Mouse (Mus musculus): ENCODE results near the gene Scgb2b15.
"Not testable (repeated sequence)": the region's sequence is repeated elsewhere in the genome, so short reads cannot be mapped to it uniquely, and the experiment has no call there.

Scgb2b15 gene

DNA sequence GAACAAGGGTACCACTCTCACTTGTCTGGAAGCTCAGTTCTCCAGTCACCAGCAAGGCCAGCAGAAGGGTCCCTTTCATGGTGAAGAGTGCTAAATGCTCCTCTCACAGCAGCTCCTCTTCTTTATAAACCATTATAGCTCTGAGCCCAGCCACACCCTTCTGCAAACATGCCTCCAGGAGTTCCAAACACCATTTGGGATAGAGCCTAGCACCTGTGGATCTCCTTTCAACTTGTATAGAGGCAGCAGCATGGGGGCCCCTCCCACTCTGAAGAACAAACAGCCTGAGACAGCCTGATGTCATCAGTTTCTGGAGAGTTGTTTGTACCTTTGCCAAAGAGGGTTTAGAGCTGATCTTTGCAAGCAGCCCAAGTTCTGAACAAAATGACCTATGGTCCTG, at the start of gene Scgb2b15:
Gene Scgb2b15, minus strand, starts transcription at position 101 of the 400 bp plus-strand sequence.
- not testable (repeated sequence) for DNase-seq (ENCODE audit: low spot score)

DNA sequence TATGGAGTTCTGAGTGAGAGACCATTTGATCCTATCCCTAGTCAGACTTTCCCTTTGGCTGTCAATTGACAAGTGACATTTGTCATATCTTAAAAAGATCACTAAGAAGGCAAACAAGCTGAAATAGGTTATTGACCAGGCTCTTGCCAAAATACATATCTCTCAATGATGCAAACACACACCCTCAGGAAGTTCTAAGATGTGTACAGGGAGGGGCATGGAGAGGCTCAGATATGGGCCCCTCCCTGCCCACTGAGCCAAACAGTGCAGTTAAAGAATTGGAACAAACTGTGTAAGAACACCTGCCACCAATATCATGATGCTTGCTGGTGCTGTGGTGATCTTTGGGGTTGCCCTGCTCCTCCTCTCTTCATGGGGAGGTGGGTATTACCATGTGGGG, 6.8 kb upstream of the Scgb2b15 start, which contains the start of gene Scgb1b15:
Gene Scgb1b15, plus strand, starts transcription at position 301 of the 400 bp plus-strand sequence.
- not testable (repeated sequence) for DNase-seq (ENCODE audit: low spot score)
